Comparison of ENCODE assay signal across 25 mouse cellular contexts in genomic region chr6:119815426-119815825, GRCm38 (mm10).
"Had no signal": no experiment of that assay in that cellular context is flagged by ENCODE, and none has a peak within 500 bp of the region (broad histone marks: within the 10 kb centered on the region; RNA-seq: fewer than 3 reads in every experiment).

No protein-coding gene starts in this region.

- DNase-seq: left cerebral cortex, postnatal 4 days; liver; liver, embryonic 13.5 days; liver, postnatal 0 days; lung, adult 18-20 months; lung, embryonic 14.5 days; lung, postnatal 10 days; lung, postnatal 14 days; lung, postnatal 36 days; lung, postnatal 4 days; midbrain, embryonic 14.5 days had no signal

- H3K4me1 ChIP-seq: limb, embryonic 10.5 days; limb, embryonic 12.5 days; limb, embryonic 13.5 days; limb, embryonic 15.5 days; liver, embryonic 12.5 days; liver, embryonic 13.5 days; liver, embryonic 15.5 days; lung, embryonic 15.5 days; megakaryocyte, embryonic 14.5 days; midbrain, embryonic 10.5 days; midbrain, embryonic 12.5 days; midbrain, embryonic 13.5 days; midbrain, embryonic 15.5 days; neural tube, embryonic 12.5 days had no signal

- H3K4me3 ChIP-seq: limb, embryonic 10.5 days; limb, embryonic 12.5 days; limb, embryonic 13.5 days; limb, embryonic 15.5 days; liver, embryonic 12.5 days; liver, embryonic 13.5 days; liver, embryonic 15.5 days; lung, embryonic 15.5 days; megakaryocyte, embryonic 14.5 days; midbrain, embryonic 10.5 days; midbrain, embryonic 12.5 days; midbrain, embryonic 13.5 days; midbrain, embryonic 15.5 days; myocyte; neural tube, embryonic 12.5 days had no signal
